Mouse (Mus musculus): Measurements from ENCODE around the gene Herc3.
A peak's percentile ranks its signal among the peaks of the same experiment; 100 is the strongest.
"Not testable (repeated sequence)": the region's sequence is repeated elsewhere in the genome, so short reads cannot be mapped to it uniquely, and the experiment has no call there.

The Herc3 gene

DNA sequence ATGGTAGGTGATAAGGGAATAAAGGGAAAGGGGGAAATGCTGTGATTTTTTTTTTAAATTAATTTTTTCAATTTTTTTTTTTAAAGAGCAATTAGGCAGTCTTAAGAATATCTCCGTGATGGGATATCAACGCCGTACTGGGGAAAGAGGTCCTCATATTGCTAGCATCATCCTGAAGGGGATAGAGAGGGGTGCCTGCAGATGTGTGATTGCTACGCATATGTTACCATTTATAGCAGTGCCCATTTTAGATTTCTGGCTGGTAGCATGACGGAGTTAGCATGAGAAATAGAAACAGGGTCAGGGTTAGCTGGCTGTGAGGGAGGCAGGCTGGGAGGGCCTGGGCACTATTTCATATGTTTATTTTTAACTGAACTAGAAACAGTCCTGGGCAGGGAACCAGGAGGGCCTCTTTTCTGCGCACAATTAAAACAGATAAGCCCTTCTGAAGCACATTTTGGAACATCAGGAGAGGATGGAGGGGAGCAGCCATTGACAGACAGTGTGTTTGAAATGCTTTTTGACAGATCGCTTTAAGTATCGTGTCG lies 31.3 kb downstream of the Herc3 start:
- no peak for DNase-seq

DNA sequence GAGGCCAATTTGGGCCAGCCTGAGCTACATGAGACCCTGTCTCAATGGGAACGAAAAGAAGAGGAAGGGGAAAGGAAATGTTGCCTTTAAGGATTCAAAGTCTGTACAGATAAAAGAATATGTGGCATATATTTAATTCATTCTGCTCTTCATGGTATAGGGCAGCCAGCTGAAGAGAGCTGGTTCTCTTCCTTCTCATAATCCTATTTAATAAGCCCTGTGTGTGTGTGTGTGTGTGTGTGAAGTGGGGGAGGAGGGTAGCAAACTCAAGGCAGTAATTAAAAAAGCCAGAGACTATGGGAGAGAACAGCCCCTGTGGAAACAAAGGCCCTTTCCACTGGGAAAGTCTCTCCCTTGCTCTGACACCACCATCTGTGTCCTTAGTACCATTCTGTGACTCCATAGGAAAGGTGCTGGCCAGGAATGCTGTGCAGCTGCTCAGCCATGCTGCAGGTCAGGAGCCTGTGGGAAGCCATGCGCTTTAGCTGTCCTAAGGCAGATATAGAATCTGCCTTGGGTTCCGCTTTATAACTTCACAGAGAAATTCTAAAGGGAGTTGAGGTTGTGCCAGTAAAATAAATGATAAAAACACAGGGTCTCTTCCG lies 32.5 kb downstream of the Herc3 start:
- DNase-seq, result no peak

DNA sequence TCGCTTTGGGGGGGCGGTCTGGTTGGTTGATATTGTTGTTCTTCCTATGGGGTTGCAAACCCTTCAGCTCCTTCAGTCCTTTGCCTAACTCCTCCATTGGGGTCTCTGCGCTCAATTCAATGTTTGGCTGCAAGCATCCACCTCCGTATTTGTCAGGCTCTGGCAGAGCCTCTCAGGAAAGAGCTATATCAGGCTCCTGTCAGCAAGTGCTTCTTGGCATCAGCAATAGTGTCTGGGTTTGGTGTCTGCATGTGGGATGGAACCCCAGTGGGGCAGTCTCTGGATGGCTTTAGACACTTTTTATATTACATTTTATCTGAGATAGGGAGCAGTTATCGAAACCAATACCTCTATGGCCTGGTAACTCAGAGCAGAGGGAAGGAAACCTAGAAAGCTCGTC lies 36.6 kb downstream of the Herc3 start:
- DNase-seq, result not testable (repeated sequence)

DNA sequence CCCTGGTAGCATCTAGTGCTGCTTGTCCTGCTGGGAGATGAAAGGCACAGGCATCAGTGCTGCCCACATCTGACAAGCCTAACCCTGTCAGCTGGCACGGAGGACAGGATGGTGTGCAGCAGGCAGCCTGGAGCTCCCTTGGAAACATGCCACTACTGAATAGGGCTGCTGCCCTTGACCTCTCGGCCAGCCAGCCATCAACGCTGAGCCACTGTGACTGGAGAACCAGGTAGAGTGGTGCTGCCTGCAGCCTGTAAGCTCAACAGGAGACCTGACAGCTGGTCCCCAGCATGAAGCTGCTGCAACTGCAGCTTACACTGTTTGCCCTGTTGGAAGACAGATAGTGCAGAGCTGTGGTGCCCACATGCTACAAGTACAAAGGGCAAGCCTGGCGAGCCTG lies 48.3 kb downstream of the Herc3 start:
- no peak for DNase-seq

DNA sequence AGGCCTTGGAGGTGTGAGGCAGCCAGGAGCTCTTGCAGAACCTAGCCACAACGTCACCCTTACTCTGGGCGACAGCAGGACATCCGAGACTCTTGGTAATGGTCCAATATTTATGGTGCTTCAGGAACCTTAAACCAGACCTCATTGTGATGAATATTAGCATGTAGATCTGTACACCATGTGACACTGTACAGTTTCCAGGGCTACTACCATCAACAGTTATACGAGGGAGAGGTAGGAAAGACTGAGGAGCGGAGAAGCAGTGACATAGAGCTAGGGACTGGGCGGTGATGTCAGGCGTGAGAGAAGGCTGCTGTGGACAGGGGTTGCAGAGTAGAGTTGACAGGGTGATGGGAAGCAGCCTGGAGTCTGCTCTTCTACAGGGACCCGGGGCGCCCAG lies 48.7 kb downstream of the Herc3 start:
- DNase-seq, result no peak

DNA sequence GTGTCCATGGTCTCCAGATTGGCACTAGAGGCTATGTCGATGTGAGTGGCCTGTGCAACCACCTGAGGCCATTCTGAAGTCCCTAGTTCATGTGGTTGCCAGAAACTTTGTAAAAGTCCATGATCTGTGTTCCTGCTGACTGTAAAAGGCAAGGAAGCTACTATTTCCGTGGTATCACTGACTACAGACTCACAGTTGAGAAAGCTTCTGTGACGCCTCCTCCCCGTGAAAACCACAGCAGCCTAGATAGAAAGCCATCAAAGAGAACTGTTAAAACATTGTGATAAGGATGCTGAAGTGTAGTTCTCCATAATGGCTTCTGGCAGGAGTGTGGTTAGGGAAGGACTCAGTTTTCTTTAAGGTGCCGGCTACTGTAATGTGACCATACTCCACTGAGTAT lies 49.6 kb downstream of the Herc3 start:
- no peak for DNase-seq

DNA sequence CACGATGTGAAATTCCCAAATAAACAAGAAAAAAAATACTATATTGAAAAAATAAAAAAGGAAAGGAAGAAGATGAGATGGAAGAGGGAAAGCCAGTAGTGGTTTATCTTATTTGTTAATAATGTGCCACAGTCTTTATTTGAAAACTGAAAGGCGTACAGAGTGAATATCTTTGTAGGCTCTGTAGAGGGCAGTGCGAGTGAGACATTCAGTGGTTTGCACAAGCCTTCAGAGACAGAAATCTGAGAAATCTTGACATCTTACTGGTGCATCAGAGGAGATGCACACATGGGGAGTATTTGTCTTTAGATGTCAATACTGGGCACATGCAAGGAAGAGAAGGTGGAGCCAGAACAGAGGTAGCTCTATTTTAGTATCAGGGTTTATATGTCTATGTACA lies 50.1 kb downstream of the Herc3 start:
- DNase-seq, result no peak

DNA sequence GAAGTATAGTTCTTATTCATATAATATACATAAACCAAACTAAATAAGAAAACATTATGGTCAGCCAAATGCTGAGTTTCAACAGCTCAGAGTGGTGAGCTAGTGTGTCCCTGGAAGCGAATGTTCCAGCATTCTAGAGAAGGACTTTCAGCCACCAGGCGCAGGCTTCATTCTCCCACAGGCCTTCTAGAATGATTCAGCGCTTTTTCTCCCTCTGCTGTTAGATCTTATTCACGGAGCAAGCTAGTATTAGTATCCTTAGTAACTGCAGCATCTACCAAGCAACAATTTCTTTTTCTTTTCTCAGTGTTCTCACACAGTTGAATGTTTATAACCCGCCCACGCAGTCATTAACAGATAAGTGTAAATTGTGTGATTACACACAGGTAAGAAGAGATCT lies 51.0 kb downstream of the Herc3 start:
- DNase-seq, result no peak

DNA sequence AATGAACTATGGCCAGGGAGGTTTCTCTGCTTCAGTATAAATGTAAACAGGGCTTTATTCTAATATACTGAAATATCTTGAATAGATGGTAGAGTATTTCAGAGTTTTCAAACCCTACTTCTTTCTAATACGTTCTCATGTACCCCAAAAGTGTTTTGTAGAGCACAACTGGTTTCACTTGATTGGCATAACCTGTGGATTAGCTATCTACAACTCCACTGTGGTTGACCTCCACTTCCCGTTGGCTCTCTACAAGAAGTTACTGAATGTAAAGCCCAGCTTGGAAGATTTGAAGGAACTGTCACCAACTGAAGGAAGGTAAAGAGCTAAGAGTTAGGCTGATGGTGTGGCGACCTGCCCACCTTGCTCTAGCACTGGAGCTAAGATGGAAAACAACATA lies 58.7 kb downstream of the Herc3 start:
- DNase-seq, result no peak

DNA sequence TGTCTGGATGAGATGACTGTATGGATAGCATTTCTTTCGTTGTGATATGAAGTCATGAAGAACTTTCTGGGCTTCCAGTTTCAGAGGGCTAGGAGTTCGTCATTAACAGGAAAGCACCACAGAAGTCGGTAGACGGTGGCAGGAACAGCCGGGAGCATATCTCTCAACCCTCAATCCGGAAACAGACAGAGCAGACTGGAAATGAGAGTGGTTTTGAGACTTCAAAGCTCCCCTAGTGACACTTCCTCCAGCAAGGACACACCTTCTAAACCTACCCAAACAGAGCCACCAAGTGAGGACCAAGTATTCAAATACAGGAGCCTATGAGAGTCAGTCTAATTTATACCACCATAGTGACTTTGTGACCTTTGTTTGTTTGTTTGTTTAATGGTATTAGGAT lies 62.0 kb downstream of the Herc3 start:
- no peak for DNase-seq

DNA sequence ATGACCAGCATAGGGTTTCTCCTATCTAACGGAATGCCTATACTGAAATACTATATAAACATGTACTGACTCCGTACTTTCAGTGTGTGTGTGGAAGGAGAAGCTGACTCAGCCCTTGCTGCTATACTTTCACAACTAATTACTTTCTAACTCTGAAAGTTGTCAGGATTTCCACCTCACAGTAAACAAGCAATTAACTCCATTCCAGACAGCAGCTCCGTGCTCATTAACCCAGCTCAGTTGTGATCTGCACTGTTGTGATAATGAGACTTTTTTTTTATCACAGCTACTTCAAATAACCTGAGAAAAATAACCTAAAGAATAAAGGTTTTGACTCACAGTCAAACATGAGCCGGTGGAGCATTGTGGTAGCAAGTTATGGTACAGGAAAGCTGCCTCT lies 63.7 kb downstream of the Herc3 start:
- DNase-seq, result no peak

DNA sequence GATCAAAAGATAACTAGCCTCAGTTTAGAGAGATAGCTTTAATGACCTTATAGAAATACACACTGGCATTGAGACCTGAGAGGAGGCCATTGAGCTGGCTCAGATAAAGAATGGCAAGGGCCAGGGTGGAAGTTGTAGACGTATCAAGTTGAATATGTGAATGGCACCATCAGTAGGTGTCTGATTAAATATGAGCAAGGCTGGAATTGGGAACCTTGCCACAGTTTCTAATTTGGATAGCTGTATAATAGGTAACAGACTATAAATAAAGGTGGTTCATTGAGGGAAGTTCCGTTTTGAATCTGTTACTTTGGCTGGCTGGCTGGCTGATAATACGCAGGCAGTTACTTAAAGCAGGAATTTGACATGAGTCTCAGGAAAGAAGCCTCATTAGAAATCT lies 65.4 kb downstream of the Herc3 start:
- DNase-seq, result no peak

DNA sequence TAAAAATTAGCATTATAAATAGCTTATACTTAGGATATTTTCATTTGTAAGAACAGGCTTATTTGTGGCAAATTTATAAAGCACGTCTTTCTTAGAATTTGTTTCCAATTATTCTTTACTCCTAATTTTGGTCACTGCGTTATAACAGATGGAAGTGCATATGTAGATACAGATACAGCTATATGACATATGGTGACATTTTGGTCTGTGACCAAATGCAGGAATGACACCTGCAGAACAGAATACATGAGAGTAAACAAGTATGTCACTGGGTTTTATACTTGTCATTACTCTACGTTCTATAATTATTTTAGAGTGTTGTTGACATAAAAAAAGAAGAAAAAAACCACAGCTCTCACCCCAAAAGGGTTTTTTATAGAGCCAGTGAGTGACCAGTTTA lies 67.8 kb downstream of the Herc3 start:
- DNase-seq, result no peak

DNA sequence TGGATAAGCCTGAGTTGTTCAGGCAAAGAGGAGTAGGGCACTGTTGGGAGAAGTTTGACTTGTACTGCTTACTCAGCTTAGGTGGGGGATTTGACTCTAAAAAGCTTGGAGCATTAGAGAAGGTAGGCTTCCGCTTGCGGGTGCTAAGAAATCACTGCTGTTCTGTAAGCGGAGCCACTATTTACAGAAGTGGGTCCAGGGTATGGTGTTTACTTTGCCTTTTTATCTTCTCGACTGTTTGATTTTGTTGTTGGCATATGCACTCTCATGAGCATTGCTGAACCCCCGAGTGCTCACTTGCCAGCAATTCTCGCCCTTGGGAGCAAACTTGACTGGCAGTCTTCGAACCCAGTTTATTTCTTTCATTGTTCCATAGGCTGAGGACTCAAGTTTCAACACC lies 69.3 kb downstream of the Herc3 start:
- no peak for DNase-seq

DNA sequence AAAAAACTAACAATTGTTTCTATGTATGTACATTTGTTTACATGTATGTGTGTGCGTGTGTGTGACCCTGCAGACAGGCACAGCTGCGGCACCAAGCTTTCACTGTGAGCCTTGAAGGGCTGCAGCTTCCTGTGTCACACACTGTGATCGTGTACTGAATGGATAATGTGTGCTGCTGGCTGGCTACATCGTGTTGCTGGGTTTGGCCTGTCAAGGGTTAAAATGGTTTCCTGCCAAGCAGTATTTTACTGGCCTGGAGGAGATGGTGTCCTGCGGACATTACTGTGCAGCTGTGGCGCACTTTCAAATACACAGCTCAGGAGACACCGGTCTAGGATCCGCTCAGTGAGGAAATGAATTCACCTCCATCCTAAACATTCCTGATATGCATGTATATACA lies 71.9 kb downstream of the Herc3 start:
- peak in 1 of 2 experiments; percentile 5 for DNase-seq

DNA sequence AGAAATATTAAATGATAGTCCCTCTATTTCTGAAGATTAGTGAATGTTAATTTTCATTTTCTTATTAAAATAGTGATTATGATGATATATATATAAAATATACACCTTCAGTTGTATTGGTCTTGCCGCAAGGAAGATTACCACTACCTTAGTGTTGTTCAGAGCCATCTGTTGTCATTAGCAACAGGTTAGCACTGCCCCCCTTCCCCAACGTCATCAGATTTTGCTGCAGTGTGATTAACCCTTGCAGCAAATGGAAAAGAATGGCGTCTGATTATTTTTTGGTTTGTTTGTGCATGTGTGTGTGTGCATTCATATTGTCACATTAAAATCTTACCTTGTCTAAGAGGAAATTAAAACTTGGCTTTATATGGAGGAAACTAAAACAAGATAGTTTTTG lies 73.3 kb downstream of the Herc3 start:
- no peak for DNase-seq

DNA sequence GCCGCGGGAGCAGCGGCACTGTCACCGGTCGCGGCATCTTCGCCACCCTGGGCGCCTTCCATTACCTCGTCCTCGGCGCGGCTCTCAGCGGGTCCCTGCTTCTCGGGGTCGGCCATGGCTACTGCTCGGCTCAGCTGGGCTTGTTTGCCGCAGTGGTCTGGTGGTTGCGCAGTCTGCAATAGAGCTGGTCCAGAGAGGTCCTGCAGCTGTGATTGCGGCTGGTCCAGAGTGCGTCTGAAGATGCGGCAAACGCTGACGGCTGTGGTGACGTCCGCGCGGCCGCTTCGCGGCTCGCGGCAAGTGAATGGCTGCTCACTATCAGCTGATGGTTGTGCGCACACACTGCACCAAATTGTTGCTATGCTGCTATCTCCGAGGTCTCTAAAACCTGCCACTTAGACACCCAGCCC lies 75.6 kb downstream of the Herc3 start, which contains the start of gene Nap1l5:
TSS of gene Nap1l5 (minus strand) at position 225 of the 410 bp plus-strand sequence.
- DNase-seq, result peak; percentile 21 to 52

DNA sequence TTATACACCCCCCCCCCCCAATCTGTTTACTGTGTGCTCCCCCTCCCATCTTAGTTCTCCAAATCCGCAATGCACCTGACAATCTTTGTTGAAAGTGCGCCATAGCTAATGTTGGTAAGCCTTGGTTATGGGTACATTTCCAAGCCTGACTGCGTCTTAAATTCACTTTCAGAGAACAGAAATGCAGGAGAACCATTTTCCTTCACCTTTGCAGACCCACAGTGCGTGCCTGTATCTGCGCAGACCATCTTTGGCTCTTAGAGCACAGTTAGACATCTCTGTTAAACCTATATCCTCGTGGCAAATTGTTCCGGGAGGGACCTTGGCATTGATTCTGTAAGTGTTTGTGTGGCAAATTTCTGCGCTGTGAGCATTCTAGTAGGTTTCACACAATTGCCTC lies 76.1 kb downstream of the Herc3 start:
- no peak for DNase-seq

DNA sequence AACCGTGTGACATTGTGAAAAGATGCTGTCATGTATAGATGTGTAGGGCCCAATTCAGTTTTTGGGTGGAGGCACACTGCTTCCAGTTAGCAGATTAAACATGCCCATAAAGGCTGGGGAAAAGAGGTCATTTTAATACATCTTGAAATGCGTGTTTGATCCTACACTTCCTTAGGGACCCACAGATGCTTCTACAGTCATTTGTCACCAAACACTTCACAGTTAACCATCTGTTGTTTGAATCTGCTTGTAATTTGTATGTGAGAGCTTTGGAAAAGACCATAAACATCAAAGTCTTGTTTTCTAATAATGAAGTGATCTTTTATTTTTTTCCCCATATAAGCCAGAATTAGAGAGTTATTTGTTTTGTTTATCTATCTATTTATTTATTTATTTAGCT lies 76.5 kb downstream of the Herc3 start:
- no peak for DNase-seq

DNA sequence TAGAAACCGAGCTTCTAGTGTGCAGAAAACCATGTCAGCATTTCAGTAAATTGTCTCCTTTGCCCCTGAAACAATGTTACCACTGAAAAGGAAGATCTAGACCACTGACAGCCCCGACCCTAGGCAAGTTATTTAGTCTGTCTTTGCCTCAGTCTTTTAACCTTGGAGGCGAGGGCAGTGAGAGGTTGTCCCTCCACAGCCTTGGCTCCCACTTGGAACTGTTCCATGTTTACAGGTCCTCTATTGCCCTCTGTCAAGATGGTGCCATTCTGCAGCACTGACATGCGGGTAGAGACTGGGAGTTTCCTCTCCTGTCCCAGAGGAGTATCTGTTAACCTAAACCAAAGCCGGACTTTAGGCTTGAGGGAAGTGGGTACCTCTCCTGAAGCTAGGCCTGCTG lies 81.6 kb downstream of the Herc3 start:
- DNase-seq, result no peak

DNA sequence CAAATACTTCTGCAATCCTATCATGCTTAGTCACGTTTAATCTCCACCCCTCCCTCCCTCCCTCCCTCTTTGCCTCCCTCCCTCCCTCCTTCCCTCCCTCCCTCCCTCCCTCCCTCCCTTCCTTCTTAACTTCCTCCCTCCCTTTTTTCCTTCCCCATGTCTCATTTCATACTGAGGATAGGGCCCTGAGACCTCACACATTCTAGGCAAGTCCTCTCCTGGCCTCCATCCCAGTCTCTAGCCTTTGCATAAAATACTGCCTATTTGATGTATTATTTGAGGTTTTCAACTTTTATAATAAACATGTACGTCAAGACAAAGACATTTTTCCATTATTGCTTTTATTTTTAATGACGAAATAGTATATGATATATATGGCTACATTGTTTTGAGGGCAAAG lies 82.3 kb downstream of the Herc3 start:
- peak in 1 of 2 experiments; percentile 18 for DNase-seq

DNA sequence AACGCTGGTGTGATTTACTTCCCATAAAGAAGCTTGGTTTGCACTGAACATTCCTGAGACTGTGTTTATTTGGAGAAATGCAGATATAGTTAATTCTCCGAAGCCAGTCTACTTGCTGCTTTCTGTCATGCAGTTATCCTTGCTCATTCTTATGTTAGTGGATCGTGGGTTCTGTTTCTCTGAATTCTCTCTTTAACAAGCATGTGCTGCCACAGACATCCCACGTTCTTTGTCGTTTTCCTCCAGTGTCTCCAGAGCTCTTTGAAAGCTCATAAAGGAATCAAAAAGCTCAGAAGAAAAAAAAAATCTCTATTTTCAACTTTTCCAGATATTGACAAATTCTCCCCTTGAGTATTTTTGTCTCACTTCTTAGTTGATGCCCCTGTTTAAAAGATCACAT lies 82.7 kb downstream of the Herc3 start:
- no peak for DNase-seq

DNA sequence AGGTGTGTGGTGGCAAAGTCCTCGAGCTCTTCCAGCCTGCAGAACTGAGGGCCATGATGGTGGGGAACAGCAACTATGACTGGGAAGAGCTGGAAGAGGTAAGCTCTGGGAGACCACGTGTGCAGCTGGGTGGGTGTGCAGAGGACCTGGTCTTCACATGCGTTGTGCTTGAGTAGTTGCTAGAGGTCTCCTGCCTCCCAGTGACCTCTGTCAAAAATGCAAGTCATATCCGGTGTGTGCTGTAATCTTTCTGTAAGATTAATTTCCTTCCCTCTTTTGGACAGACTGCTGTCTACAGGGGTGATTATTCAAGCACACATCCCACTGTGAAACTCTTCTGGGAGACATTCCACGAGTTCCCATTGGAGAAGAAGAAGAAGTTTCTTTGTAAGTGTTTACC lies 85.2 kb downstream of the Herc3 start:
- no peak for DNase-seq

DNA sequence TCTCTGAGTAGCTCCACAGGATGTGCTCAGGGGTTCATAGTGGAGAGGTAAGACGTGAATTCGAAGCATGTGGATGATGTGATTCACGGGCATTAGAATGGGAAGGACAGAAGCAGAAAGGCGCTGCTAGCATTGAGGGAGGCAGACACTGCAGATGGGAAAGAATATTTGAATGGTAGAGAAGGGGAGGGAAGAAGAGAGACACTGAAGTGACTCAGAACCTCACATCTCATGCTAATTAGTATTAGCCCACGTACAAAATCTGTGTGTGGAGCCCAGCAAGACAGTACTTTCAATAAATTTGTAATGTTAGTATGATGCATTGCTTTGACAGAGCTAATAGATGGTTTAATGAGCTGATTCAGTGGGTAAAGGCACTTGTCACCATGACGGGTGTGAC lies 89.5 kb downstream of the Herc3 start:
- no peak for DNase-seq

DNA sequence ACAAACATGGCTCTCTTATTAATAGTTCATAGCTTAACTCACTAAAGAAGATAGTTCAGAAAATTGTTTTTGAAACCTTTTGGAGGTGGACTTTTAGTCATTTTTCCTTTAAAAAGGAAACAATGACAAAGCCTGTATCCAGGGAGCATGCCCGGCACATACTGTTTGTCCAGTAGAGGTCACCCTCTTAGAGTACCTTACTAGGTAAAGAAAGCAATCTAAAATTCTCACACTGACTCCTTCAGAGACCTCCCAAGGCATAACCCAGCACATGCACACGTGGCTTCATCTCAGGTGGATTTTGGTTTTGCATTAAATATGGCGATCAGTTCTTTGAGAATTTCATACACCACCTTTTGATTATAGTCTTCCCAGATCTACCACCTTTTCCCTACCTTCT lies 90.4 kb downstream of the Herc3 start:
- DNase-seq, result peak; percentile 32 to 36

Measured in kidney, postnatal 4 days (tissue).